27 mouse cellular contexts compared by ENCODE assay signal in the genomic region with DNA sequence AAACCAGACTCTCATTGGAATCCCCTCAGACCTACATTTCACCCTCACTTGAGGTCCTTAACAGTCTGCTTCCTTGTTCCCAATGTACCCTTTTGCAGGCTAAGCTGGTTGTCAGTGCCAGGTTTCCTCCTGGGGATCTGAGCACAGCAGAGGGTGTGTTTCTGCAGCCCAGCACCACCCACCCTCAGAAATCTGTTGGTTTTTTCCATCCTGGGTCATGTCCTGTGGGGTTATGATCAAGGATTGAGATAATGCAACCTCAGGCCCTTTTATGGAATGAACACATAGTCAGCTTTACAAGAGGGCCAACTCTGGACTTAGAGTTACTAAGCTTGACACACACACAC.
A peak's percentile ranks its signal among the peaks of the same experiment; 100 is the strongest.
DNase-seq lines count a peak whose midpoint lies in the region; ATAC-seq and TF ChIP-seq lines count a peak whose summit lies in the region.
"Had no signal": no experiment of that assay in that cellular context is flagged by ENCODE, and none has a peak within 500 bp of the region (broad histone marks: within the 10 kb centered on the region; RNA-seq: fewer than 3 reads in every experiment).

No protein-coding gene starts in this region.

- no peaks in the 10 kb centered on the region for H3K9me3 ChIP-seq in lung, embryonic 15.5 days
- H3K9me3 ChIP-seq in kidney, embryonic 15.5 days (replicated peaks): no peaks in the 10 kb centered on the region
- H3K9me3 ChIP-seq: embryonic facial prominence, embryonic 13.5 days; heart, embryonic 13.5 days; hindbrain, embryonic 12.5 days; limb, embryonic 10.5 days; liver, embryonic 15.5 days; midbrain, embryonic 15.5 days; neural tube, embryonic 12.5 days had no signal

- DNase-seq in gastrocnemius, adult 2 months: no peak
- no peak for DNase-seq in gastrocnemius, postnatal 14 days
- DNase-seq in lung, adult 2 months: no peak
- DNase-seq in lung, postnatal 36 days: peak; percentile 21
- DNase-seq in embryo, embryonic 10.5 days (ENCODE audit: low spot score): no peak
- DNase-seq: adrenal gland, adult 8-10 months; B cell, adult 2 months; cerebellum, adult 11-12 months; cerebellum, postnatal 10 days; embryo, embryonic 11 days; kidney, adult 18-20 months; kidney, postnatal 10 days; liver; right cerebral cortex, postnatal 14 days had no signal

- TF ChIP-seq CTCF in gastrocnemius, adult 2 months (IDR thresholded peaks at IDR 0.05): no peak
- no peak for TF ChIP-seq CTCF in lung, adult 2 months (IDR thresholded peaks at IDR 0.05; ENCODE audit: insufficient read depth, low read length)

- intact Hi-C loops in gastrocnemius, adult 2 months (cut with DNase I): no loop called here
- intact Hi-C loops in gastrocnemius, postnatal 14 days (cut with DNase I; ENCODE audit: low total_unique reads): no loop called here

- H3K27ac ChIP-seq in gastrocnemius, adult 2 months: peak overlapping the region; percentile 24
- H3K27ac ChIP-seq in lung, embryonic 15.5 days: peak overlapping the region; percentile 43
- no peak overlapping the region for H3K27ac ChIP-seq in kidney, embryonic 15.5 days
- H3K27ac ChIP-seq: embryonic facial prominence, embryonic 13.5 days; heart, embryonic 13.5 days; hindbrain, embryonic 12.5 days; limb, embryonic 10.5 days; liver, embryonic 15.5 days; midbrain, embryonic 15.5 days; neural tube, embryonic 12.5 days had no signal

- ATAC-seq in lung, embryonic 15.5 days (ENCODE audit: borderline replicate concordance, extremely low read depth, low FRiP score, low TSS enrichment): no peak
- ATAC-seq in kidney, embryonic 15.5 days (replicated peaks; ENCODE audit: low FRiP score): no peak; the same call in 1 of the 2 replicates
- ATAC-seq: forebrain, embryonic 14.5 days; midbrain, embryonic 15.5 days; Patski had no signal

- 0 out of 2 replicates have a peak, but pooled peaks cover 3% of the 10 kb centered on the region for H3K4me1 ChIP-seq in lung, embryonic 15.5 days
- peaks cover 4% of the 10 kb centered on the region for H3K4me1 ChIP-seq in lung, adult 2 months (ENCODE audit: control insufficient read depth, insufficient read depth, low read length)
- no peaks in the 10 kb centered on the region for H3K4me1 ChIP-seq in kidney, embryonic 15.5 days
- H3K4me1 ChIP-seq: embryonic facial prominence, embryonic 13.5 days; heart, embryonic 13.5 days; hindbrain, embryonic 12.5 days; limb, embryonic 10.5 days; liver, embryonic 15.5 days; midbrain, embryonic 15.5 days; neural tube, embryonic 12.5 days had no signal

- H3K9ac ChIP-seq in lung, embryonic 15.5 days: no peak overlapping the region
- H3K9ac ChIP-seq in kidney, embryonic 15.5 days: no peak overlapping the region
- H3K9ac ChIP-seq: embryonic facial prominence, embryonic 13.5 days; heart, embryonic 13.5 days; hindbrain, embryonic 12.5 days; liver, embryonic 15.5 days; midbrain, embryonic 15.5 days; neural tube, embryonic 12.5 days had no signal

- H3K4me2 ChIP-seq in lung, embryonic 15.5 days: no peak overlapping the region
- H3K4me2 ChIP-seq in kidney, embryonic 15.5 days: no peak overlapping the region
- H3K4me2 ChIP-seq: embryonic facial prominence, embryonic 13.5 days; heart, embryonic 13.5 days; hindbrain, embryonic 12.5 days; liver, embryonic 15.5 days; midbrain, embryonic 15.5 days; neural tube, embryonic 12.5 days had no signal

- H3K36me3 ChIP-seq in lung, embryonic 15.5 days: no peaks in the 10 kb centered on the region
- no peaks in the 10 kb centered on the region for H3K36me3 ChIP-seq in kidney, embryonic 15.5 days
- H3K36me3 ChIP-seq: embryonic facial prominence, embryonic 13.5 days; G1E; heart, embryonic 13.5 days; hindbrain, embryonic 12.5 days; limb, embryonic 10.5 days; liver, embryonic 15.5 days; midbrain, embryonic 15.5 days; neural tube, embryonic 12.5 days had no signal

- no peaks in the 10 kb centered on the region for H3K27me3 ChIP-seq in lung, embryonic 15.5 days
- H3K27me3 ChIP-seq in kidney, embryonic 15.5 days: no peaks in the 10 kb centered on the region
- H3K27me3 ChIP-seq: embryonic facial prominence, embryonic 13.5 days; heart, embryonic 13.5 days; hindbrain, embryonic 12.5 days; liver, embryonic 15.5 days; midbrain, embryonic 15.5 days; neural tube, embryonic 12.5 days; Patski had no signal

- H3K4me3 ChIP-seq in gastrocnemius, adult 2 months: no peak overlapping the region
- no peak overlapping the region for H3K4me3 ChIP-seq in lung, embryonic 15.5 days
- no peak overlapping the region for H3K4me3 ChIP-seq in lung, adult 2 months (replicated peaks; ENCODE audit: extremely low read depth, low read depth, low read length)
- no peak overlapping the region for H3K4me3 ChIP-seq in kidney, embryonic 15.5 days (replicated peaks)
- H3K4me3 ChIP-seq: embryonic facial prominence, embryonic 13.5 days; erythroblast, embryonic 14.5 days; heart, embryonic 13.5 days; hindbrain, embryonic 12.5 days; limb, embryonic 10.5 days; liver, embryonic 15.5 days; midbrain, embryonic 15.5 days; neural tube, embryonic 12.5 days had no signal

- TF ChIP-seq POLR2A in lung, adult 2 months (IDR thresholded peaks at IDR 0.05; ENCODE audit: borderline replicate concordance, extremely low read depth, low read depth, low read length): no peak
